In genomic region chr7:73559170-73559852, GRCm38 (mm10) we compare ENCODE assay signal across 8 mouse cellular contexts. TPM values are rescaled to one million over a fixed set of nuclear protein-coding genes. Genes with fewer than 3 reads are reported as not detected.
DNase-seq lines count a peak whose midpoint lies in the region; ATAC-seq lines count a peak whose summit lies in the region.

No protein-coding gene starts in this region.

- no peaks in the 10 kb centered on the region for H3K27me3 ChIP-seq in neural tube, embryonic 11.5 days (ENCODE audit: control insufficient read depth, insufficient read depth, low read length)
- H3K27me3 ChIP-seq in heart, embryonic 10.5 days (ENCODE audit: insufficient read depth, poor library complexity, severe bottlenecking), result no peaks in the 10 kb centered on the region
- H3K27me3 ChIP-seq in liver, embryonic 11.5 days (replicated peaks; ENCODE audit: control insufficient read depth, insufficient read depth, low read length), result no peaks in the 10 kb centered on the region
- no peaks in the 10 kb centered on the region for H3K27me3 ChIP-seq in stomach, embryonic 14.5 days (ENCODE audit: control insufficient read depth, insufficient read depth, low read length)

- H3K9ac ChIP-seq in neural tube, embryonic 11.5 days (ENCODE audit: low read length), result peak overlapping the region; percentile 100
- H3K9ac ChIP-seq in liver, embryonic 11.5 days (ENCODE audit: low read depth, low read length), result peak overlapping the region; percentile 90
- peak overlapping the region; percentile 60 for H3K9ac ChIP-seq in stomach, embryonic 14.5 days (replicated peaks; ENCODE audit: low read depth, low read length)

- H3K4me3 ChIP-seq in neural tube, embryonic 11.5 days (ENCODE audit: low read depth, low read length), result peak overlapping the region; percentile 86
- H3K4me3 ChIP-seq in heart, embryonic 10.5 days, result peak overlapping the region; percentile 99
- H3K4me3 ChIP-seq in liver, embryonic 11.5 days (ENCODE audit: low read depth, low read length), result peak overlapping the region; percentile 100
- peak overlapping the region; percentile 100 for H3K4me3 ChIP-seq in stomach, embryonic 14.5 days (ENCODE audit: low read depth, low read length)

- peaks cover 8% of the 10 kb centered on the region for H3K4me1 ChIP-seq in neural tube, embryonic 11.5 days (ENCODE audit: control insufficient read depth, insufficient read depth, low read length)
- H3K4me1 ChIP-seq in heart, embryonic 10.5 days, result peaks cover 16% of the 10 kb centered on the region
- peaks cover 12% of the 10 kb centered on the region for H3K4me1 ChIP-seq in liver, embryonic 11.5 days (replicated peaks; ENCODE audit: control insufficient read depth, insufficient read depth, low read length)
- peaks cover 5% of the 10 kb centered on the region; the same call in 1 of the 2 replicates for H3K4me1 ChIP-seq in stomach, embryonic 14.5 days (ENCODE audit: control insufficient read depth, insufficient read depth, low read length)

- peak overlapping the region; percentile 30 for H3K27ac ChIP-seq in neural tube, embryonic 11.5 days (ENCODE audit: low read depth, low read length)
- peak overlapping the region; percentile 100 for H3K27ac ChIP-seq in heart, embryonic 10.5 days
- H3K27ac ChIP-seq in liver, embryonic 11.5 days (ENCODE audit: low read depth, low read length), result peak overlapping the region; percentile 100
- H3K27ac ChIP-seq in stomach, embryonic 14.5 days (ENCODE audit: low read length), result peak overlapping the region; percentile 100

- DNase-seq in neural tube, embryonic 11.5 days (ENCODE audit: low spot score), result no peak
- no peak for DNase-seq in neural tube, embryonic 10.5 days (ENCODE audit: extremely low spot score, low spot score)
- DNase-seq in heart, embryonic 10.5 days (ENCODE audit: low spot score), result no peak
- no peak for DNase-seq in liver, embryonic 11.5 days (ENCODE audit: low spot score)
- no peak for DNase-seq in spleen, postnatal 36 days (ENCODE audit: low spot score in 2 of 2)
- DNase-seq in layer of hippocampus, postnatal 10 days (ENCODE audit: low spot score in 2 of 2), result no peak
- DNase-seq in left cerebral cortex, postnatal 4 days, result no peak

- no peaks in the 10 kb centered on the region for H3K36me3 ChIP-seq in neural tube, embryonic 11.5 days (ENCODE audit: control insufficient read depth, insufficient read depth, low read length)
- 0 out of 2 replicates have a peak, but pooled peaks cover 2% of the 10 kb centered on the region for H3K36me3 ChIP-seq in heart, embryonic 10.5 days
- no peaks in the 10 kb centered on the region for H3K36me3 ChIP-seq in liver, embryonic 11.5 days (ENCODE audit: control insufficient read depth, insufficient read depth, low read length)
- no peaks in the 10 kb centered on the region for H3K36me3 ChIP-seq in stomach, embryonic 14.5 days (ENCODE audit: control insufficient read depth, insufficient read depth, low read length)

- no peaks in the 10 kb centered on the region for H3K9me3 ChIP-seq in neural tube, embryonic 11.5 days (ENCODE audit: control insufficient read depth, low read length)
- H3K9me3 ChIP-seq in heart, embryonic 10.5 days, result no peaks in the 10 kb centered on the region
- no peaks in the 10 kb centered on the region for H3K9me3 ChIP-seq in liver, embryonic 11.5 days (ENCODE audit: control insufficient read depth, low read length)
- no peaks in the 10 kb centered on the region for H3K9me3 ChIP-seq in stomach, embryonic 14.5 days (ENCODE audit: control insufficient read depth, low read depth, low read length)

- H3K4me2 ChIP-seq in neural tube, embryonic 11.5 days (ENCODE audit: low read depth), result peak overlapping the region; percentile 58
- H3K4me2 ChIP-seq in liver, embryonic 11.5 days, result peak overlapping the region; percentile 93
- H3K4me2 ChIP-seq in stomach, embryonic 14.5 days (replicated peaks; ENCODE audit: low read depth, low read length), result peak overlapping the region; percentile 75

- ATAC-seq in neural tube, embryonic 11.5 days (ENCODE audit: insufficient read depth, low FRiP score, low TSS enrichment), result no peak
- no peak for ATAC-seq in liver, embryonic 11.5 days (replicated peaks; ENCODE audit: low FRiP score)
- no peak for ATAC-seq in stomach, embryonic 14.5 days (ENCODE audit: insufficient number of reproducible peaks, insufficient read depth, low FRiP score, low read depth)

- WGBS in neural tube, embryonic 11.5 days, result 34% methylated on average over 8 of the region's 8 CpGs
- 23% methylated on average over 8 of the region's 8 CpGs for WGBS in heart, embryonic 10.5 days
- 17% methylated on average over 8 of the region's 8 CpGs for WGBS in liver, embryonic 11.5 days
- WGBS in stomach, embryonic 14.5 days, result 16% methylated on average over 8 of the region's 8 CpGs

- intact Hi-C loops in left cerebral cortex, postnatal 4 days (cut with DNase I), result no loop called here

RNA-seq across cellular contexts. Expression of gene Chd2, which starts 17.7 kb away (rescaled TPM):
- polyA plus RNA-seq in neural tube, embryonic 11.5 days (2014; fragmentation: Nextera tagmentation; extraction: Ambion mirVana), result 43.7 and 44.7 TPM in 2 replicates
- 43.6 and 46.0 TPM in 2 replicates for polyA plus RNA-seq in heart, embryonic 10.5 days (2016; fragmentation: Nextera tagmentation; extraction: Ambion mirVana)
- 30.9 and 34.5 TPM in 2 replicates for polyA plus RNA-seq in liver, embryonic 11.5 days (2014; fragmentation: Nextera tagmentation; extraction: Ambion mirVana)
- 71.0 and 77.2 TPM in 2 replicates for polyA plus RNA-seq in stomach, embryonic 14.5 days (2014; fragmentation: Nextera tagmentation; extraction: Ambion mirVana)
- total RNA-seq in layer of hippocampus, postnatal 10 days (2021), result 10 to 100 TPM; 47.7 to 50.3 TPM
- 10 to 100 TPM; 52.5 to 57.9 TPM for total RNA-seq in left cerebral cortex, postnatal 4 days (2021)

Comparison
In these comparisons a context has a peak if more than half of its experiments do, and no peak if none do; other contexts are left out.
1. H3K27ac ChIP-seq: peak in every context shown above with its lines; median percentile 100 in heart, embryonic 10.5 days; 100 in liver, embryonic 11.5 days; 100 in stomach, embryonic 14.5 days; 30 in neural tube, embryonic 11.5 days.